Mouse (Mus musculus): Measurements from ENCODE around the gene Bptf.
"Not testable (repeated sequence)": the region's sequence is repeated elsewhere in the genome, so short reads cannot be mapped to it uniquely, and the experiment has no call there.

Gene Bptf

DNA sequence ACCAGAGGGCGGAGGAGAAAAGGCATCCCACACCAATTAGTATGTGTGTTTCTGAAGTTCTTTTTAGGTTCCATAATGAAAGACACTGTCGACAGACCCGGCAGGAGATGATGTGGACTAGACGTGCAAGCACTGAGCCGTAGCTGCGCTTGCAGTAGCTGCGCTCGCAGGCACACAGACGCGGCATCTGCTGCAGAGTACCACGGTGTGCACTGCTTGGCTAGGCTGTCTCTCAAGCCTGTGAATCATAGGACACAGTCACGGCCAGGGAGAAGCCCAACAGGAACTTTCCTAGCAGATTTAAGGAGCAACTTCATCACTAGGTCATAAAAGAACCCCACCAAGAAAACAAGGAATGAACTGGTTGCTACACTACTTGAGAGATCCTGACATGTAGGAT is 14.1 kb downstream of the Bptf start:
- no peak for DNase-seq (ENCODE audit: low spot score in 2 of 2)

GRCm38 (mm10) chr11:107113881-107114557 is 17.9 kb downstream of the Bptf start:
- no peak for DNase-seq (ENCODE audit: low spot score in 2 of 2)

DNA sequence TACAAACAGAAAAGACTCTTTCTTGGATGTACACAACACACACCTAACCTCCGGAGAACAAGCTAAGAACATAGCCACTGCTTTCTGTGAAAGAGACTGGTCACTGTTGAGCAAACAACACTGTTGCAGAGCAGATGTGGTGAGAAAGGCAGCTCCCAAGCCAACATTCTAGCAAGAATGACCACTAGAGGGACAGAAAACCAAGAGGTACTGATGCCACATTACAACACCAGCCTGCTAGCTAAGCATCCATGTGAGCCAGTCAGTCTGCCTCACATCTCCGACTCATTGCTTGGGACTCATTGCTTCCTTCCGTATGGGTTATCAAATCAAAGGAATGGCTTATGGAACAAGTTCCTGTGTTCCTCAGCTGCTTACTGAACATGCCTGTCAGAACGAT is 18.8 kb downstream of the Bptf start:
- DNase-seq (ENCODE audit: low spot score in 2 of 2) = no peak

- no peak for DNase-seq (ENCODE audit: low spot score in 2 of 2)
These were observed 22.3 kb downstream of the Bptf start for GRCm38 (mm10) chr11:107109669-107110068.

- DNase-seq (ENCODE audit: low spot score in 2 of 2) = no peak
These were observed 23.0 kb downstream of the Bptf start for GRCm38 (mm10) chr11:107108892-107109291.

- DNase-seq (ENCODE audit: low spot score in 2 of 2) = no peak
These were observed 24.2 kb downstream of the Bptf start for GRCm38 (mm10) chr11:107107725-107108078.

- no peak for DNase-seq (ENCODE audit: low spot score in 2 of 2)
These were observed 24.8 kb downstream of the Bptf start for GRCm38 (mm10) chr11:107106978-107107724.

- DNase-seq (ENCODE audit: low spot score in 2 of 2) = no peak
These were observed 25.5 kb downstream of the Bptf start for GRCm38 (mm10) chr11:107106461-107106860.

GRCm38 (mm10) chr11:107105227-107105626 is 26.7 kb downstream of the Bptf start:
- peak; percentile 49 to 66 for DNase-seq (ENCODE audit: low spot score in 2 of 2)

GRCm38 (mm10) chr11:107103736-107104135 is 28.2 kb downstream of the Bptf start:
- DNase-seq (ENCODE audit: low spot score in 2 of 2) = no peak

DNA sequence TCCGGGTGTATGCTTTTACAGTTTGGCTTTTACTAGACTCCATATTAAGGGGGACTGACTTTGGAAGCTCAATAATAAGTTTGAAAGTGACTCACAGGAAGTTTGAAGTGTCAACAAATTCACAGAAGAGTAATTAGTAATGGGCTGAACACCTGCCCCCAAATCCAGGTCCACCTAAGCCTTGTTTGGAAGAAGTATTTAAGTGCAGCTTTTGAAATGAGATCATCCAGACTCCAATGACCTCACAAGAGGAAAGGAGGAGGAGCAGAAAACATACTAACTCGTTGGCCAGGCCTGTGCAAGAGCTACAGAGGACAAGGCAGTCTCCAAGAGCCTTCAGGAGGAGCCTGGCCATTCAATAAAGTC is 28.7 kb downstream of the Bptf start:
- DNase-seq (ENCODE audit: low spot score in 2 of 2) = no peak

- DNase-seq (ENCODE audit: low spot score in 2 of 2) = peak; percentile 21 to 64
These were observed 29.3 kb downstream of the Bptf start for GRCm38 (mm10) chr11:107102465-107103223.

- no peak for DNase-seq (ENCODE audit: low spot score in 2 of 2)
These were observed 35.0 kb downstream of the Bptf start for GRCm38 (mm10) chr11:107096973-107097372.

GRCm38 (mm10) chr11:107093871-107094270 is 38.1 kb downstream of the Bptf start:
- DNase-seq (ENCODE audit: low spot score in 2 of 2) = no peak

DNA sequence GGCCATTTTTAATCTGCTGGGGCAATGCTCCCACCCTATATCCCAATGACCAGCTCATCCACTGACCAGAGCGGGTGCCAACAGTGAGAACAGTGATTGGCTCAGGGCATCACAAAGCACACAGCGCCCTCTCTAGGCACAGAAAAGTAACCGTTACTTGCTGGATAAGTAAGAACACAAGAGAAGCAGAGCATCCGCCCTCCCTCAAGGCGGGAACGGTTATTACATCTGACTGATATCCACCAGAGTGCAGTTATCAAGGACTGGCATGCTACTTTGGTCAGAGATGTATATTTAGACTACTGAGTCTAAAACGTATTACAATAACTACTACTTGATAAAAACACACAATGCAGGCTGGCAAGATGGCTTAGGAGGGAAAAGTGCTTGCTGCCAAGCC is 39.3 kb downstream of the Bptf start:
- no peak for DNase-seq (ENCODE audit: low spot score in 2 of 2)

DNA sequence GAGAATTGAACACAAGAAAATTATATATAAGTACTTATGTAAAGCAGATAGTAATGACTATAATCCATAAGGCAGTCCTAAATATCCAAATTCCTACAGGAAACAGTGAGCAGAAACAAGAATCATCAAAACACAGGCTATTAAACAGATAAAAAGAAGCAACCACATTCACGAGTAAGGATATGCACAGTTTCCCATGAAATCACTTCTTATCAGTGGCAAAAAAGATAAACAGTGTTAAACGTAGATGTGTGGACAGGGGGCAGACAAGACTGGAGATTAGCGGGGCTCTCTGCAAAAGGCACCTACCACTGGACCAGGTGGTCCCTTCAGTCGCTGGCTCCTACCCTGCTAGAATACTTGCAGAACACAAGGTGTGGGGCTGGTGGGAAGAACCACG is 46.1 kb downstream of the Bptf start:
- no peak for DNase-seq (ENCODE audit: low spot score in 2 of 2)

- no peak for DNase-seq (ENCODE audit: low spot score in 2 of 2)
These were observed 48.4 kb downstream of the Bptf start for GRCm38 (mm10) chr11:107083480-107083879.

DNA sequence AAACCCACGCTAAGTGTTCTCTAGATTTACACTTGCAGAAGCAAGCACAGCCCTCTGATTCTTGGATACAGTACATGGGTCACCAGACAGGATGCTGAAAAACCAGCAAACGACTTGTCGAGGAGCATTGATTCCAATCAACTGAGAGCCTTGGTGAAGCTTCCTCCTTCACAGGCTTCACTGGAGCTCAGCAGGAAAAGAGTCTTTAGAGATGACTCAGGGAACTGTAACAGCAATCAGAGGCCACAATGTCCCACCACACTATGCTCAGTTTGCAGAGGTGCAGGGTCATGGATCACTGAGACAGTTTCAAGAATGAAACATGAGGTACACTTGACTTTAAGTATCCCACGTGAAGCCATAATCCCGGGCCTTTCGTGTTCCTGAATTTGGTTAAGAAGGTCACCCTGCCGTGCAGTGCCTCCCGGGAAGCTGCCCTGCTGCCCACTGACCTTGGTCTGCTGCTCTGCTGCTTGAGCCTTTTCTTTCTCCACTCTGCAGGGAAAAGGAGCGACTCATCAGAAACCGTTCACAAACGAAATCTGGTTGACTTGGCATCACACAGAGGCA is 66.6 kb downstream of the Bptf start:
- no peak for DNase-seq (ENCODE audit: low spot score in 2 of 2)

DNA sequence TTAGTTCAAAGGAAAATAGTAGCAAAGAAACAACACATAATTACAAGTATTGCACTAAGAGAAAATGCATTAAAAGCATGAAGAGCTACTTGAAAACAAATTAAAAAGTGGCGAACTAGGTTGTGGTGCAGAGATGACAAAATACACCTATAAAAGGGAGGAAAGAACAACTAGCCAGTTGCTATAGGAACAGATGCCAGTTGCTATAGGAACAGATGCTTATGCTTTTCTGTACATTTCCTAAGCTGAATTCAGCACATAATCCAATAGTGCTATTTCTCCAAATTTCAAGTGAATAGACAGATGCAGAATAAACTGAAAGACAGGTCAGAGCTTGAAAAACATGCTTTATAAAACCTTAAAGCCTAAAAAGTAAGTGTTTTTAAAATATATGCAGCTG is 67.3 kb downstream of the Bptf start:
- no peak for DNase-seq (ENCODE audit: low spot score in 2 of 2)

- DNase-seq (ENCODE audit: low spot score in 2 of 2) = no peak
These were observed 68.9 kb downstream of the Bptf start for GRCm38 (mm10) chr11:107063067-107063466.

DNA sequence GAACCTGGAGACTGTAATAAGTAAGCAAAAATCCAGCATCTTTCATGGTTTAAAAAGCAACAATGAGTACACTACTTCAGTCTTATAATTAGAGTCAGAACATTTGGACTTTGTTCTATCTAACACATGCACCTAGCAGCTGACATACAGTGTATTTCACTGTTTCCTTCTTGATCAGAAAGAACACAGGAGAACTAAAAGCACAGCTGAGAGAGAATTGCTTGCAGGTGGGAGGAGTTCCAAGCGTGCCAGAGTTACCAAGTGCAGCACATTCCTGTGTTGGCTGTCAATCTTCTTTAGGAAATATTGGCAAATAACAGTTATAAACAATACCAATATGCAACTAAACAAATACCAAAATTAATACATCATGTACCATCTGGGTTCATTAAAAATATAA is 71.0 kb downstream of the Bptf start:
- DNase-seq (ENCODE audit: low spot score in 2 of 2) = no peak

DNA sequence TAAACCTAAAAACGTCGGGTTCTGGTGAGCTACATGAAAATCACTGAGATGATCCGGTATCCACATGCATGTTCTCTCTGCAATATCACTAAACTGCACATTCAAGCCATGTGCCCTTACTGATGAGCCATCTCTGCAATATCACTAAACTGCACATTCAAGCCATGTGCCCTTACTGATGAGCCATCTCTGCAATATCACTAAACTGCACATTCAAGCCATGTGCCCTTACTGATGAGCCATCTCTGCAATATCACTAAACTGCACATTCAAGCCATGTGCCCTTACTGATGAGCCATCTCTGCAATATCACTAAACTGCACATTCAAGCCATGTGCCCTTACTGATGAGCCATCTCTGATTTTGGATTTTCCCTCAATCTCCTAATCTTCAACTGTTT is 72.3 kb downstream of the Bptf start:
- DNase-seq (ENCODE audit: low spot score in 2 of 2) = not testable (repeated sequence)

DNA sequence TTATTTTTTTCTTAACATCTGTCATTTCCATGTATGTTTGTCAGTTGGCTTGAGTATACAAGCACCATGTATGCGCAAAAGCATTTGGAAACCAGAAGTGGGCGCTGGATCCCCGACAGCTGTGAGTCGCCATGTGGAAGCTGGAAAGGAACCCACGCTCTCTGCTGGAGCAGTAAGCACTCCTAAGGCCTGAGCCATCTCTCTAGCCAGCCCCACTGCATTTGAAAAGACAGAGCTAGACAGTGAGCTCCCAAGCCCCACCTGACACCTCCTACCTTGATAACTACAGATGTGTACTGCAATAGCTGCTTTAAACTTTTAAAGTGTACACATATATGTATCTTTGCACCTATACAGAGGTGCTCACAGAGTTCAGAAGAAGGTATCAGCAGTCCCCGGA is 74.5 kb downstream of the Bptf start:
- no peak for DNase-seq (ENCODE audit: low spot score in 2 of 2)

All from frontal cortex, postnatal 36 days (tissue).